Mouse (Mus musculus) kidney, adult 2 months (tissue): ENCODE results near the gene Dcun1d1.

Source experiments
- CTCF ChIP-seq: fragments of 200-500 bp; conservative IDR thresholded peaks from 2 replicates; pipeline ENCODE4 v1.5.1; 2011; ENCODE audit warnings: low read depth, mild to moderate bottlenecking, control low read depth, low read length, moderate library complexity, mixed read lengths; ENCODE audit not compliant: insufficient read depth, insufficient read length
- POLR2A ChIP-seq: fragments of 200-500 bp; IDR thresholded peaks from one replicate; pipeline ENCODE4 v1.6.1; 2011; ENCODE audit warnings: low read depth, low read length, control low read depth

DNA sequence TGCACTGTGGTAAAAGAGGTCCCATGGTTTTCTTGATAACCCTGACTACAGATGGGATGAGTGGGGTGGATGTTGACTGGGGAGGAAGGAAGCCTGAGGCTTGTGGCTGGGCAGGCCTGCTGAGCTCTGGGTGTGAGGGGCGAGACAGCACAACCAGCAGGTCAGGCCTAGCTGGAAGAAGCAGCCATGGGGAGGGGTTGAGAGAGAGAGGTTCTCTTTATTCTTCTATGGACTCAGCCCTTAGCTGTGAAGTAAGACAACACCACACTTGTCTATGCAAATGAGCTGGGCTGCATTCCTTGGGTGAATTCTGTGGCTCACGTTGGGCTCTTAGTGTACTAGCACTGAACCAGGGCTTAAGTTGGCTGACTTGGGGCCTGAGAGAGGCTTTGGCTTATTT lies 2.8 kb upstream of the Dcun1d1 start:
- TF ChIP-seq CTCF: no peak
- TF ChIP-seq POLR2A: no peak
